Comparison of ENCODE assay signal across 9 mouse cellular contexts in the genomic region with DNA sequence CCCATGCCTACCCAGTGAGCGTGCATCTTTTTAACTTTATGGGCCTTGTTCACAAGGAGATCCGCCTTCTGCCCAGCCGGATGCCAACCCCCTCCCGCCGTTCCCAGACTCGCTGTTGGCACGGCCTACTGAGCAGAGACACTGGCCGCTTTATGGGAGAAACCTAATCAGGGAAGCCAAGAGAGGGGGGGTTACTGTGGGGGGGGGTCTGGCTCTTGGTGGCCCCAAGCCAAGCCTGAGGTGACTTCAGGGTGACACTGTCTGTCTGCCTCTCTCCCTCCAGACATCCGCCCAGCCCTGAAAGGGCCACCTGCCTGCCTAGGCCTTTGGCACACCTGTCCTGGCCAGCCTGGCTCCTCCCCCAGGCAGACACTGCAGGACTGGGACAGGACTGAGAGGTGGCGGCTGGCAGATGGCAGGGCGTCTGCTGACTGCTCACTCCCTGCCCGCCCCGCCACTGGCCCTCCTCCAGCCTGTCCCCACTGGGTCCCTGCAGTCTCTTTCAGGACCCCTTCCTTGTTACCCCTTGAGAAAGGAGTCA. TPM values are rescaled to one million over a fixed set of nuclear protein-coding genes. Genes with fewer than 3 reads are reported as not detected.
DNase-seq lines count a peak whose midpoint lies in the region; ATAC-seq and TF ChIP-seq lines count a peak whose summit lies in the region.
"Had no signal": no experiment of that assay in that cellular context is flagged by ENCODE, and none has a peak within 500 bp of the region (broad histone marks: within the 10 kb centered on the region; RNA-seq: fewer than 3 reads in every experiment).

No protein-coding gene starts in this region.

- no peaks in the 10 kb centered on the region for H3K9me3 ChIP-seq in embryonic facial prominence, embryonic 14.5 days (ENCODE audit: control insufficient read depth, low read length)
- H3K9me3 ChIP-seq in midbrain, embryonic 16.5 days (replicated peaks; ENCODE audit: control insufficient read depth, low read length, poor library complexity, severe bottlenecking) = no peaks in the 10 kb centered on the region
- H3K9me3 ChIP-seq in liver, embryonic 11.5 days (ENCODE audit: control insufficient read depth, low read length) = no peaks in the 10 kb centered on the region

- peak in 1 of 2 experiments; percentile 65 for DNase-seq in heart, adult 2 months
- no peak for DNase-seq in heart, adult 9 months (ENCODE audit: low spot score in 2 of 2)
- peak; percentile 63 for DNase-seq in adrenal gland, postnatal 25 days
- no peak for DNase-seq in embryonic facial prominence, embryonic 14.5 days (ENCODE audit: low spot score)
- DNase-seq in kidney, adult 8-10 months = peak; percentile 82 to 84
- no peak for DNase-seq in spleen, adult 12 weeks (ENCODE audit: low spot score)
- DNase-seq in liver, embryonic 11.5 days (ENCODE audit: low spot score) = no peak

- H3K9ac ChIP-seq in heart, adult 2 months (ENCODE audit: low read depth, low read length) = peak overlapping the region; percentile 28; the same call in 1 of the 2 replicates
- H3K9ac ChIP-seq in embryonic facial prominence, embryonic 14.5 days (ENCODE audit: low read depth, low read length) = no peak overlapping the region
- H3K9ac ChIP-seq in midbrain, embryonic 16.5 days (ENCODE audit: low read depth, low read length) = no peak overlapping the region; the same call in 1 of the 2 replicates
- no peak overlapping the region for H3K9ac ChIP-seq in liver, embryonic 11.5 days (ENCODE audit: low read depth, low read length)

- no peak overlapping the region for H3K4me2 ChIP-seq in embryonic facial prominence, embryonic 14.5 days (ENCODE audit: low read depth, low read length)
- H3K4me2 ChIP-seq in midbrain, embryonic 16.5 days (ENCODE audit: low read length) = no peak overlapping the region
- no peak overlapping the region for H3K4me2 ChIP-seq in liver, embryonic 11.5 days

- no peaks in the 10 kb centered on the region for H3K27me3 ChIP-seq in heart, adult 2 months (ENCODE audit: control insufficient read depth, insufficient read depth, low read length)
- no peaks in the 10 kb centered on the region for H3K27me3 ChIP-seq in embryonic facial prominence, embryonic 14.5 days (replicated peaks; ENCODE audit: control insufficient read depth, insufficient read depth, low read length)
- no peaks in the 10 kb centered on the region for H3K27me3 ChIP-seq in midbrain, embryonic 16.5 days (ENCODE audit: control insufficient read depth, insufficient read depth, low read depth, low read length)
- no peaks in the 10 kb centered on the region for H3K27me3 ChIP-seq in liver, embryonic 11.5 days (replicated peaks; ENCODE audit: control insufficient read depth, insufficient read depth, low read length)

- H3K4me3 ChIP-seq in heart, adult 2 months = peak overlapping the region; percentile 16
- no peak overlapping the region for H3K4me3 ChIP-seq in embryonic facial prominence, embryonic 14.5 days (ENCODE audit: low read depth, low read length)
- no peak overlapping the region for H3K4me3 ChIP-seq in midbrain, embryonic 16.5 days (ENCODE audit: low read depth, low read length)
- H3K4me3 ChIP-seq in liver, embryonic 11.5 days (ENCODE audit: low read depth, low read length) = no peak overlapping the region

- peak overlapping the region; percentile 86 for H3K27ac ChIP-seq in heart, adult 2 months
- H3K27ac ChIP-seq in embryonic facial prominence, embryonic 14.5 days (replicated peaks; ENCODE audit: low read depth, low read length) = no peak overlapping the region
- peak overlapping the region; percentile 43; the same call in 1 of the 2 replicates for H3K27ac ChIP-seq in midbrain, embryonic 16.5 days (ENCODE audit: low read length)
- no peak overlapping the region for H3K27ac ChIP-seq in liver, embryonic 11.5 days (ENCODE audit: low read depth, low read length)

- H3K36me3 ChIP-seq in heart, adult 2 months (ENCODE audit: control insufficient read depth, insufficient read depth, low read length) = peaks cover 63% of the 10 kb centered on the region
- peaks cover 100% of the 10 kb centered on the region for H3K36me3 ChIP-seq in embryonic facial prominence, embryonic 14.5 days (ENCODE audit: control insufficient read depth, insufficient read depth, low read length)
- peaks cover 27% of the 10 kb centered on the region for H3K36me3 ChIP-seq in midbrain, embryonic 16.5 days (ENCODE audit: control insufficient read depth, insufficient read depth, low read length)
- H3K36me3 ChIP-seq in liver, embryonic 11.5 days (ENCODE audit: control insufficient read depth, insufficient read depth, low read length) = no peaks in the 10 kb centered on the region

- H3K79me2 ChIP-seq in heart, adult 2 months (replicated peaks; ENCODE audit: control insufficient read depth, insufficient read depth, low read length) = 0 out of 2 replicates have a peak, but pooled peaks cover 2% of the 10 kb centered on the region

- H3K4me1 ChIP-seq in heart, adult 2 months (ENCODE audit: control insufficient read depth, insufficient read depth, low read length) = peaks cover 65% of the 10 kb centered on the region
- no peaks in the 10 kb centered on the region for H3K4me1 ChIP-seq in embryonic facial prominence, embryonic 14.5 days (ENCODE audit: control insufficient read depth, insufficient read depth, low read length)
- H3K4me1 ChIP-seq in midbrain, embryonic 16.5 days (ENCODE audit: control insufficient read depth, insufficient read depth, low read length) = no peaks in the 10 kb centered on the region; the same call in 1 of the 2 replicates
- no peaks in the 10 kb centered on the region for H3K4me1 ChIP-seq in liver, embryonic 11.5 days (replicated peaks; ENCODE audit: control insufficient read depth, insufficient read depth, low read length)

- 42% methylated on average over 13 of the region's 13 CpGs for WGBS in heart, adult 2 months
- WGBS in embryonic facial prominence, embryonic 14.5 days = 84% methylated on average over 12 of the region's 13 CpGs
- WGBS in midbrain, embryonic 16.5 days = 66% methylated on average over 12 of the region's 13 CpGs
- WGBS in liver, embryonic 11.5 days = 87% methylated on average over 13 of the region's 13 CpGs

- ATAC-seq in embryonic facial prominence, embryonic 14.5 days (ENCODE audit: low read depth) = peak; percentile 60
- peak; percentile 54 for ATAC-seq in midbrain, embryonic 16.5 days
- no peak for ATAC-seq in liver, embryonic 11.5 days (replicated peaks; ENCODE audit: low FRiP score)

- no peak for TF ChIP-seq POLR2A in heart, adult 2 months (IDR thresholded peaks at IDR 0.05; ENCODE audit: insufficient read depth, low read depth, low read length)

- TF ChIP-seq EP300 in heart, adult 2 months (IDR thresholded peaks at IDR 0.05; ENCODE audit: insufficient read depth, low read depth, low read length) = no peak

- no peak for TF ChIP-seq CTCF in heart, adult 2 months (IDR thresholded peaks at IDR 0.05)

- intact Hi-C loops in heart, adult 2 months (cut with DNase I) = loop anchor here (2.0 to 10.0 kb wide), 3 partner anchors 28 to 228 kb away; no protein-coding TSS in a partner anchor

RNA-seq across cellular contexts. Expression of gene Ppara, which starts 32.3 kb away (rescaled TPM):
- total RNA-seq in heart, adult 2 months (2021) = 10 to 100 TPM; 53.1 to 60.7 TPM
- polyA plus RNA-seq in heart, adult 2 months (2012; rRNA removed) = 12.9 and 25.4 TPM in 2 replicates
- 28.5 and 42.3 TPM in 2 replicates for total RNA-seq in adrenal gland, postnatal 25 days (2021)
- polyA plus RNA-seq in embryonic facial prominence, embryonic 14.5 days (2014; fragmentation: Nextera tagmentation; extraction: Ambion mirVana) = 3.5 and 6.0 TPM in 2 replicates
- polyA plus RNA-seq in midbrain, embryonic 16.5 days (2015; fragmentation: Nextera tagmentation; extraction: Ambion mirVana) = 1.5 and 1.9 TPM in 2 replicates
- polyA plus RNA-seq in liver, embryonic 11.5 days (2014; fragmentation: Nextera tagmentation; extraction: Ambion mirVana) = 2.5 and 3.4 TPM in 2 replicates
- total RNA-seq: neutrophil, adult 5-6 weeks had no signal

Comparison
In these comparisons a context has a peak if more than half of its experiments do, and no peak if none do; other contexts are left out.
1. DNase-seq: peak in adrenal gland, postnatal 25 days (single experiment) and kidney, adult 8-10 months (2 of 2); none in heart, adult 9 months (0 of 2), embryonic facial prominence, embryonic 14.5 days (single experiment), spleen, adult 12 weeks (single experiment) and liver, embryonic 11.5 days (single experiment).
2. H3K27ac ChIP-seq: peak in heart, adult 2 months (single experiment) and midbrain, embryonic 16.5 days (single experiment); none in embryonic facial prominence, embryonic 14.5 days (single experiment) and liver, embryonic 11.5 days (single experiment).